Mouse (Mus musculus) gastrocnemius, adult 2 months (tissue): Measurements from ENCODE around the gene Tmem248. TPM values are rescaled to one million over a fixed set of nuclear protein-coding genes. Genes with fewer than 3 reads are reported as not detected.

Source experiments
- DNase-seq: peaks from one replicate; pipeline ENCODE4 v3.0.0; 2022
- H3K27ac ChIP-seq: fragments of 200-600 bp; 2 replicates; pipeline ENCODE4 v1.8.1; 2022; ENCODE audit warnings: mild to moderate bottlenecking
- H3K4me3 ChIP-seq: fragments of 200-600 bp; 2 replicates; pipeline ENCODE4 v1.8.1; 2022; ENCODE audit warnings: mild to moderate bottlenecking, moderate library complexity
- CTCF ChIP-seq: fragments of 200-600 bp; IDR thresholded peaks from 2 replicates; pipeline ENCODE4 v1.8.1; 2022; ENCODE audit warnings: antibody characterized with exemption, mild to moderate bottlenecking, moderate library complexity
- intact Hi-C: fragments of 180-260 bp; cut with DNase I; formaldehyde crosslinking; loops from one replicate; pipeline ENCODE4 v1.15.1; 2025
- total RNA-seq, 2 experiments: library from RNA; stranded (reverse); gene quantifications; 2 replicates each; pipeline ENCODE4 v1.2.3; 2021

The Tmem248 gene
- total RNA-seq, 2 experiments from 2014 or later, result 42.9 to 46.7 TPM

DNA sequence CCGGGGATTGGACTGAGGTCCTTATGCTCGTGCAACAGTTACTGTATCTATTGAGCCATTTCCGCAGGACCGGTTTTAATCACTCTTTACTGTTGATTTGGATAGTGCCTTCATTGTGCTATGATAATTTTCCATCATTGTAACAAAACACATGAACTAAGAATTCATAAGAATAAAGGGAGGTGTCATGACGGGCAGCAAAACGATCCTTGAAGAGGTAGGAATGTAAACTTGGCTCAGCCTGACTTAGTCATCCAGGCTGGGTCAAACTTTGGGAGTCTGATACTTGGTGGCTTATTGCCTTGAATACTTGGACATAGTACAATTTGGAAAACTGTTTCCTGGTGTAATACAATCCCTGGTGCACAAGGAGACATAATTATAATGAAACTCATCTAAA is 31.6 kb upstream of the Tmem248 start:
- DNase-seq, result no peak
- intact Hi-C loops, result no loop called here
- no peak for TF ChIP-seq CTCF
- Histone ChIP-seq H3K4me3 (peak overlapping the region; percentile 41), H3K27ac (peak overlapping the region; percentile 83)

DNA sequence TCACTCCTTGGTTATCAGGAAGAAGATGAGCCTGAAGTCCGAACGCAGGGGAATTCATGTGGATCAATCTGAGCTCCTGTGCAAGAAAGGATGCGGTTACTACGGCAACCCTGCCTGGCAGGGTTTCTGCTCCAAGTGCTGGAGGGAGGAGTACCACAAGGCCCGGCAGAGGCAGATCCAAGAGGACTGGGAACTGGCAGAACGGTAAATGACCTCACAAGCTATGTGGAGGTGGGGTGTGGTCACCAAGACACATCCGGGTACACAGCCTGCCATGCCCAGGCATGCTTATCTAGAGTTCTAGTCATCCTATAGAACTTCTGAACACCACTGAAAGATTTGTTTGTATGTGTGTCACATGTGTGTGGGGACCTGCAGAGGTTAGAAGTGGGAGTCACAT is 29.5 kb upstream of the Tmem248 start:
- H3K27ac ChIP-seq, result peak overlapping the region; percentile 16
- no peak for TF ChIP-seq CTCF

DNA sequence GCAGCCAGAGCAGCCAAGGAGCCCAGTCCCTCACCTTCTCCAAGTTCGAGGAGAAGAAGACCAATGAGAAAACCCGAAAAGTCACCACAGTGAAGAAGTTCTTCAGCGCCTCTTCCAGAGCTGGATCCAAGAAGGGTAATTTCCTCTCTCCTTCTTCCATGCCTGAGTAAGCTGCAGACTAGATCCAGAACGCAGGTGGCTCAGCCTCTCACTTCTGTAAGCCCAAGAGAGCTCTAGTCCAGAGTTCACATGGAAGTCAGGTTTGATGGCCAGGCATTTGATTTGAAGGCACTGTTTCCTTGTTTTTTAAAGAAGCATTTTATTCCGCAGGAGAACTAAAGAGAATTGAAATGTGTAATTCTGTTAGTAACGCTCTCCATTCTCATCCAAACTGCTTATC is 26.0 kb upstream of the Tmem248 start:
- TF ChIP-seq CTCF, result no peak
- no peak overlapping the region for H3K4me3 ChIP-seq
- intact Hi-C loops, result no loop called here

More for the DNA sequence above, 29.5 kb upstream of the Tmem248 start:
- DNase-seq, result no peak
- H3K4me3 ChIP-seq, result no peak overlapping the region
- intact Hi-C loops, result no loop called here

DNA sequence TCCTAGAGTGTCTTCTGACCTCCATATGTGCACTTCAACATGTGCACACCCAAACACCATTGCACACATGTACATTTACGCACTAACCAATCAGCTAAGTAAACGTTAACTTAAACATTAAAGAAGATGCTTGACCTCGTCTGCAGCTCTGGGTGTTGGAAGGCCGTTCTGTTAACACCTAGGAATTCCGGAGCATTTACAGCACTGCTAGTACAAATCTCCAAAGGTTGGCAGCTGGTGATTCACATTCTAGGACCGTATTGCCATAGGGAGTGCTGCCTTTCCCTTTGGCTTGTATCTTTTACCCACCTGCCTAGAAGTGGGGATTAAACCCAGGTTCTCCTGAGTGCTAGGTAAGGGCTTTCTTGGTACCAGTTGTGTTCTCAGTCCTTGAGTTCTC is 25.0 kb upstream of the Tmem248 start:
- no peak for TF ChIP-seq CTCF
- peak overlapping the region; percentile 96 for H3K27ac ChIP-seq
- DNase-seq, result no peak
- H3K4me3 ChIP-seq, result no peak overlapping the region
- intact Hi-C loops, result no loop called here

More for the DNA sequence above, 26.0 kb upstream of the Tmem248 start:
- no peak for DNase-seq
- peak overlapping the region; percentile 96 for H3K27ac ChIP-seq

DNA sequence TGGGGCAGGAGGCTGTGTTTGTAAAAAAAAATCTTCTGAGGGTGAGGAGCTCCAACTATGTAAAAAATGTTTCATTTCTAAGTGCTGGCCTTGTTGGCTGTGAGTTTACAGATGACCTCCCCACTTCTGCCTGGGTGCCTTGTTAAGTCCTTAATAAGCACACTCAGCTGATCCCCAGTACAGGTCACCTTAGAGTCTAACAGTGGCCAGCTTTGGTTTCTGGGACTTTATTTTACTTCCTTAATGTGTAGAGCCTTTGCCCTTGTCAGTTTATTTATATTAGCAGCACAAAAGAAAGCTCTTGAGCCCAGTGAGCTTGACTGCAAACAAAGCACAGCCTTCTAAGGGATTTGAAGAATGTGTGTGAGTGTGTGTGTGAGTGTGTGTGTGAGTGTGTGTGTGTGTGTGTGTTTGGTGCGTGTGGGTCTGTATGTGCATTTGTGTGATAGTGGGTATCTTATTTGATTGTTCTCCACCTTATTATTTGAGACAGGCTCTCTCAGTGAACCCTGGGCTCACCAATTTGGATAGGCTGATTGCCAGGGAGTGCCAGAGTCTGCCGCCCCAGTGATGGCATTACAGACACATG is 24.4 kb upstream of the Tmem248 start:
- H3K4me3 ChIP-seq, result no peak overlapping the region
- H3K27ac ChIP-seq, result peak overlapping the region; percentile 96
- intact Hi-C loops, result no loop called here
- no peak for DNase-seq
- TF ChIP-seq CTCF, result no peak

DNA sequence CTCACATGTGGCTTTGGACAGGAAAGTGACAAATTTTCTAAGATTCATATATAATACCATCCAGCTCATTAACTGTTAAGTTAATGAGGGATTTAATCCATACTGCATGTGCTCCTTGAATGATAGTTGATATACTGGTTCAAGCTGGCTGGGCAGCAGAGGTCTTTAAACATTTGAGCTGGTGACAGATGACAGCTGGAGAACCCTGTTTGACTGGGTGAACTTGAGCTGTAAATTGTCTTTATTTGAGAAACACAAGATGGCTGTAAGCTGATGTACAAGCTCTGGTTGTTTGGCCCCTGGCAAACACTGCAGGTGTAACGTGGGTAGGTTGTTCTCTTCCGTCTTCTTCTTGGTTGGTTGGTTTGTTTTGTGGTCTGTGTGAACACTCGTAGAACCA is 23.1 kb upstream of the Tmem248 start:
- Histone ChIP-seq H3K27ac (peak overlapping the region; percentile 96), H3K4me3 (no peak overlapping the region)
- no peak for TF ChIP-seq CTCF
- DNase-seq, result no peak
- intact Hi-C loops, result no loop called here

DNA sequence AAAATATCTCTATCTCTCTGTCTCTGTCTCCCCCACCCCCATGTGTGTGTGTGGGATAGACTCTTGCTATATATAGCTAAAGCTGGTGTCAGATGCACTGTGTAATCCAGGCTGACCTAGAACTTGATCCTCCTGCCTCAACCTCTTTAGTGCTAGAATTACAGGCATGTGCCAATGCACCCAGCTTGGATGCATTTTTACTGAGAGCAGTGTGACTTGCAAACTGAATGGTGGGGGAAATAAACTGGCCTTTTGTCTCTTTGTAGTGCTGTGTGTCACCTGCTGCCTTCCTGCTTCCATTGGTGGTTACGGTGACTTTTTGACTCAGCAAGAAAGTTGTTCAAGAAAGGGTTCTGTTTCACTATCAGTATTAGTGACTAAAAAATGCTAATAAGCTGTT is 20.6 kb upstream of the Tmem248 start:
- DNase-seq, result peak; percentile 51
- H3K27ac ChIP-seq, result peak overlapping the region; percentile 96
- peak overlapping the region; percentile 70 for H3K4me3 ChIP-seq
- no peak for TF ChIP-seq CTCF
- intact Hi-C loops, result loop anchor here (2.0 kb wide), 1 partner anchor 24 kb away; no protein-coding TSS in a partner anchor

DNA sequence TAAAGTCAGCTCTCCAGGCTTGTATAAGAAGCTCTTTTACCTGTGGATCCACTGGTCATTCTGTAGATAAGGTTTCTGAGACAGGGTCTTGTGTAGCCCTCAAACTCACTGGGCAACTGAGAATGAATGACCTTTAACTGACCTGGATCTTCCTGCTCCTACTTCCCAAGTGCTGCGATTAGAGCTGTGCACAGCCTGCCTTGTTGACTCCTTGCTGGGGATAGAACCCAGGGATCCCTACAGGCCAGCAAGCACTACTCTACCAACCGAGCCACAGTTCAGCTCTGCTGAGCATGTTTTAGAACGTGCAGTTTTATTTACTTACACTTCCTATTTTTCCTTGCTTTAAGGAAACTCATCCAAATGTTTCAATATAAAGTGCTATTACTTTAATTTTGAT is 19.4 kb upstream of the Tmem248 start:
- peak; percentile 55 for DNase-seq
- peak overlapping the region; percentile 96 for H3K27ac ChIP-seq
- intact Hi-C loops, result loop anchor here (2.0 kb wide), 1 partner anchor 25 kb away; no protein-coding TSS in a partner anchor
- peak overlapping the region; percentile 70 for H3K4me3 ChIP-seq
- TF ChIP-seq CTCF, result no peak

DNA sequence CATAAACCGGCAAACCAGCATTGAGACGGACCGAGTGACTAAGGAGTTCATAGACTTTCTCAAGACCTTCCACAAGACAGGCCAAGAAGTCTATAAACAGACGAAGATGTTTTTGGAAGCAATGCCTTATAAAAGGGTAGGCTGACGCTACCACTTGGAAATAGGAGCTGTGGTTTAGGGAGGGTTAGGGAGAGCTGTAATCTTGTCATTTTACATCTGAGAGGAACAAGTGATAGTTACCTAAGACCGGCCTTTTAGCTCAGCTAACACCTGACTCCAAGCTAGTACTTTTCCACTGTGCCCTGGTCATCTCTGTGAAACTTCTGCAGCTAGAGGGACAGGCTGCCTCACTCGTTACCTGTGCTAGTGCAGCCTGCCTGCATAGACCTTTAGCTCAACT is 18.9 kb upstream of the Tmem248 start:
- Histone ChIP-seq H3K27ac (peak overlapping the region; percentile 96), H3K4me3 (peak overlapping the region; percentile 70)
- intact Hi-C loops, result loop anchor here (2.0 kb wide), 1 partner anchor 25 kb away; no protein-coding TSS in a partner anchor
- peak; percentile 23; the same call in 1 of the 2 replicates for TF ChIP-seq CTCF
- peak; percentile 59 for DNase-seq

DNA sequence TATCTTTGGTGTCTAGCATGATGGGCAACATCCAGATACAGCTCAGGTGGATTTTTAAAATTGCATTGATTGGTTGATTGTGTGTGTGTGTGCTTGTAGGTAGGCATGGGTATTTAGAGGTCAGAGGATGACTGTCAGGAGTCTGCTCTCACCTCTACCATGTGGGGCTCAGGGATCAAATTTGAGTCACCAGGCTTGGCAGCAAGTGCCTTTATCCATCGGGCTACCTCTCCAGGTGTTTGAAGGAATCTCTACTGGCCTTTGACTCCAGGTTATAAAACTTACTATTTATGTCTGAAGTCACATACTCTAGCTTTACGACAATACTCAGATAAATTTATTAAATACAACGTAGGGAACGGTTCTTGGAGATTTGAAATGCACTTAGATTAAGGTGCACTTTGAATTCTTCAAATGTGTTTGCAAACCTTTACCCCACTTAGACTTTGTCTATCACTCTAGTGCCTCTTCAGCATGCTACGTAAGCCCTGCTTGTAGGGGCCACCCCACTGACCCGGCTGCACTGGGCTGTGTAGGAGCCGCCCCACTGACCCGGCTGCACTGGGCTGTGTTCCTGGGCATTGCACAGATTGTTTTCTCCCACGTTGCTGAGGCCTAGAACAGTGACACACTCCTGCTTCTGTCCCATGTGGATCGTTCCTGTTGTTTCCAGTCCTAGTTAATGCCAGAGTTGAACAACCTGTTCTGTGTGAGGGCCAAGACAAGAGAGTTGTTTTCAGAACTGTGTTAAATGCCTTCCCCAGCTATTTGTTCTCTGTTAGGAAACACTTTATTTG is 16.4 kb upstream of the Tmem248 start:
- Histone ChIP-seq H3K27ac (peak overlapping the region; percentile 96), H3K4me3 (0 out of 2 replicates have a peak overlapping the region, but pooled peaks have one; percentile 3)
- intact Hi-C loops, result no loop called here
- no peak for TF ChIP-seq CTCF
- peak; percentile 50 for DNase-seq

DNA sequence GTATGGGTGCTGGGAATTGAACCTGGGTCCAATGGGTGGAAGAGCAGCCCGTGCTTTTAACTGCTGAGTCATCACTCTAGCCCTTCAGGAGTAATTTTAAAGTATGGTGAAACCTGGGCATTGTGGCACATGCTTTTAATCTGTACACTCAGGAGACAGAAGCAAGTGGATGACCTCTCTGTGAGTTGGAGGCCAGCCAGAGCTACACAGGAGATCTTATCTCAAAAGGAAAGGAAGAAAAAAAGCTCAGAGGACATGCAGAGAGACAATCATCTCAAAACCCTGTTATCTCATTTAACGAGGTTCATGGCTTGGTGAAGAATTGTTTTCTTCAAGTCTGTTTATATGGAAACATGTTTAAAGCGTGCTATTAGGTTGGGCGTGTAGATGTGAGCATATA is 12.9 kb upstream of the Tmem248 start:
- intact Hi-C loops, result no loop called here
- no peak for TF ChIP-seq CTCF
- H3K27ac ChIP-seq, result peak overlapping the region; percentile 48
- DNase-seq, result no peak
- no peak overlapping the region for H3K4me3 ChIP-seq

DNA sequence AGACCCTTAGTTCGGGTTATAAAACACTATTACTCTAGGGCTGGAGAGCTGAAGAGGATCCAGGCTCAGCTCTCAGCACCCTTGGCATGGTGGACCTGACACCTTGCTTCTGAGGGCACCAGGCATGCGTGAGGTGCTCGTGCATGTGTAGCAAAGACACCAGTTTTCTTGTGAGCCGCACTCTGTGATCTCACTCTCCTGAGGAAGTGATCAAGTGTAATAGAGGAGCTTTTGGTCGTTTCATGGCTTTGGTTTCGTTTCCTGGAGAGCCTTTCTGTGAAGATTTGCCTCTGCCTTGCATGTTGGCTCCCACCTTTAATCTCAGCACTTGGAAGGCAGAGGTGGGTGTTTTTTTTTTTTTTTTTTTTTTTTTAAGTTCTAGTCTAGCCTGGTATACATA is 12.3 kb upstream of the Tmem248 start:
- DNase-seq, result no peak
- intact Hi-C loops, result no loop called here
- no peak for TF ChIP-seq CTCF
- no peak overlapping the region for H3K4me3 ChIP-seq
- H3K27ac ChIP-seq, result peak overlapping the region; percentile 48

DNA sequence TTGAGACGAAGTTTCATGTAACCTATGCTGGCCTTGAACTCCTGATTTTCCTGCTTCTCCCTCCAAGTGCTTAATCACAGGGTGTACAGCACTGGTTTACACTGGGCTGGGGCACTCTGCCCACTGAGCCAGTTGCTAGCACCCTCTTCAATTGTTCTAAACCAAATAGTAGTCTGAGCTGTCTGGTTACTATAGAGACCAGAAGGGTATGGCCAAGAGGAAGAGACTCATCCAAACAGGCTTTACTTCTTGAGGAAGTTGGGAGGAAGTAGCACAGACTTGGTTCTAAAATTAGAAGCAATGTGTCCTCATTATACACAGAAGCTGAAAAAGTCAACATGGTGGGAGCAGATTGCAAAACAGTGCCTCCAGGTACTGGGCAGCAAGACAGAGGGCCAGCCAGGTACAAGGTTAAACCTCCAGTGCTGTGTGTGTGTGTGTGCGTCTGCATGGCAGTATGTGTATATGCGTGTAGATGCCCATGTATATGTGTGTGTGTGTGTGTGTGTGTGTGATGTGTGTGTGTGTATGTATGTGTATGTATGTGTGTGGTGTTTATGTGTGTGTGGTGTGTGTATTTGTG is 11.3 kb upstream of the Tmem248 start:
- Histone ChIP-seq H3K4me3 (no peak overlapping the region), H3K27ac (peak overlapping the region; percentile 58)
- TF ChIP-seq CTCF, result no peak
- intact Hi-C loops, result no loop called here
- no peak for DNase-seq
